15 mouse cellular contexts compared by ENCODE assay signal in genomic region chr11:8275203-8275602, GRCm38 (mm10).
"Had no signal": no experiment of that assay in that cellular context is flagged by ENCODE, and none has a peak within 500 bp of the region (broad histone marks: within the 10 kb centered on the region; RNA-seq: fewer than 3 reads in every experiment).

No protein-coding gene starts in this region.

- H3K4me1 ChIP-seq: megakaryocyte, embryonic 14.5 days; midbrain, embryonic 13.5 days; neural tube, embryonic 12.5 days; stomach, embryonic 15.5 days had no signal

- ATAC-seq: liver, postnatal 0 days; midbrain, embryonic 13.5 days had no signal

- H3K4me3 ChIP-seq: megakaryocyte, embryonic 14.5 days; midbrain, embryonic 13.5 days; neural tube, embryonic 12.5 days; stomach, embryonic 15.5 days had no signal

- H3K27me3 ChIP-seq: megakaryocyte, embryonic 14.5 days; midbrain, embryonic 13.5 days; neural tube, embryonic 12.5 days; stomach, embryonic 15.5 days had no signal

- H3K4me2 ChIP-seq: midbrain, embryonic 11.5 days; midbrain, embryonic 13.5 days; neural tube, embryonic 12.5 days; stomach, embryonic 15.5 days had no signal

- H3K9ac ChIP-seq: liver, postnatal 0 days; midbrain, embryonic 13.5 days; neural tube, embryonic 12.5 days; stomach, embryonic 15.5 days had no signal

- DNase-seq: liver, postnatal 0 days; lung, adult 2 months; lung, postnatal 10 days; lung, postnatal 36 days; right cerebral cortex, postnatal 14 days; thymus, adult 2 months; thymus, postnatal 25 days; thymus, postnatal 4 days had no signal

- H3K36me3 ChIP-seq: midbrain, embryonic 13.5 days; neural tube, embryonic 12.5 days; stomach, embryonic 15.5 days had no signal

- H3K27ac ChIP-seq: macrophage; midbrain, embryonic 13.5 days; neural tube, embryonic 12.5 days; stomach, embryonic 15.5 days; stomach, postnatal 0 days had no signal

- H3K9me3 ChIP-seq: midbrain, embryonic 13.5 days; neural tube, embryonic 12.5 days; stomach, embryonic 15.5 days had no signal
